Mouse (Mus musculus) kidney, embryonic 14.5 days (tissue): Measurements from ENCODE around the gene Col4a2. TPM values are rescaled to one million over a fixed set of nuclear protein-coding genes. Genes with fewer than 3 reads are reported as not detected.

Experiments used
- ATAC-seq: fragments of 200-750 bp; cut with Nextera tagmentation; 2 replicates; pipeline ENCODE4 v1.8.0; 2017; ENCODE audit warnings: moderate number of reproducible peaks, mild to moderate bottlenecking, moderate TSS enrichment, moderate library complexity; ENCODE audit not compliant: low FRiP score, low TSS enrichment
- H3K27ac ChIP-seq: fragments of 300-500 bp; sonication (generic); 2 replicates; pipeline ENCODE4 v1.5.1; 2014; ENCODE audit warnings: low read depth, mild to moderate bottlenecking, low read length, moderate library complexity, mixed read lengths
- H3K27me3 ChIP-seq: fragments of 300-500 bp; sonication (generic); 2 replicates; pipeline ENCODE4 v1.6.1; 2014; ENCODE audit warnings: mild to moderate bottlenecking, low read length; ENCODE audit not compliant: control insufficient read depth, insufficient read depth
- H3K36me3 ChIP-seq: fragments of 300-500 bp; sonication (generic); 2 replicates; pipeline ENCODE4 v1.6.1; 2014; ENCODE audit warnings: low read length, mixed read lengths; ENCODE audit not compliant: control insufficient read depth, insufficient read depth
- H3K4me1 ChIP-seq: fragments of 300-500 bp; sonication (generic); 2 replicates; pipeline ENCODE4 v1.6.1; 2014; ENCODE audit warnings: low read length, mixed read lengths; ENCODE audit not compliant: control insufficient read depth, insufficient read depth
- H3K4me2 ChIP-seq: fragments of 300-500 bp; sonication (generic); replicated peaks from 2 replicates; pipeline ENCODE4 v1.6.1; 2014; ENCODE audit warnings: low read depth, mild to moderate bottlenecking, low read length
- H3K4me3 ChIP-seq: fragments of 300-500 bp; sonication (generic); 2 replicates; pipeline ENCODE4 v1.5.1; 2014; ENCODE audit warnings: mild to moderate bottlenecking, low read length
- H3K9ac ChIP-seq: fragments of 300-500 bp; sonication (generic); 2 replicates; pipeline ENCODE4 v1.6.1; 2014; ENCODE audit warnings: low read depth, mild to moderate bottlenecking, low read length, moderate library complexity
- H3K9me3 ChIP-seq: fragments of 300-500 bp; sonication (generic); 2 replicates; pipeline ENCODE4 v1.6.1; 2016; ENCODE audit warnings: low read length; ENCODE audit not compliant: control insufficient read depth
- WGBS: fragments of 180-500 bp; shearing (Covaris S2); extraction: QIAGEN DNeasy Blood & Tissue Kit; methylation state at CpG from one replicate; pipeline ENCODE4 v1.1.7; 2014; 5-methylcytosine and 5-hydroxymethylcytosine counted together
- polyA plus RNA-seq: library from polyadenylated mRNA; unstranded; fragments of >200 nt; fragmentation: Nextera tagmentation; extraction: Ambion mirVana; gene quantifications from 2 replicates; pipeline ENCODE4 v1.2.1, GENCODE M21; 2014

The Col4a2 gene
- 45.1 and 82.2 TPM in 2 replicates for polyA plus RNA-seq

DNA sequence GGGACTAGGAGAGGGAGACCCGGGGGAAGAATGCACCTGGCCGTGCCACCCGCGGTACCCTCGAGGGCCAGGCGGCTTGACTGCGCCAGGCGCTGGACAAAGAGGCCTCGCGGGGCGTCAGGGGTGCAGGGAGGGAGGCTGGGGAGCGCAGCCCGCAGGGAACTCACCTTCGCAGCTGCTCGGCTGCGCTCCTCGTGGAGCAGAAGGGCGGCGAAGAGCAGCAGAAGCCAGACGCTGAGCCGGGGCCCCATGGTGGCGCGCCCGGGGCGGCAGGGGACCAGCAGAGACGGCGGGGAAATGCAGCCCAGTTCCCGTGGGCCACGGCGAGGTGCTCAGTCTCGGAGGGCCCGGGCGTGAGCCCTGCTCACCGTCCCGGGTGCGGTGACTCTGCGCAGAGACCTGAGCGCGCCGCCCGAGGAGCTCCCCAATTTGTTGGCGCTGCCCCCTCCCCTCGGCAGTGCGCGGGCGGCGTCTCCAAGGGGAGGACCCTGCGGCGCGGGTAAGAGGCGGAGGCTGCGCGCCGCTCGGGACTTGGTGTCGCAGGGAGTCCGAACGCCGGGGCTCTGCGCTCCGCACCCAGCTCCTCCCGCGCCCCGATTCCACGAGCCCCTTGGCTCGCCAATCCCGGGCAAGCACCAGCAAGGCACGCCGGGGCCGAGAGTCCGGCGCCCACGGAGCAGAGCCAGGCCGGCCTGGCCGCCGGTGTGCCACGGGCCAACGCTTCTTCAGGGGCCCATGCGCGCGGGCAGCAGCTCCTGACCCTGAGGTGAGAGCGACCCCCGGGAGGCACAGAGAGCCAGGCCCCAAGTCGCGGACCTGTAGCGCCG, at the start of gene Col4a2, which contains the start of gene Col4a1:
TSS of gene Col4a2 (plus strand) at position 457 of the 827 bp plus-strand sequence.
TSS of gene Col4a1 (minus strand) at position 478 of the 827 bp plus-strand sequence.
- H3K4me2 ChIP-seq, result peak within 1 kb of the TSS; percentile 82
- ATAC-seq, result peak; percentile 79
- peaks cover 44% of the 10 kb centered on the region for H3K4me1 ChIP-seq
- H3K27ac ChIP-seq, result peak within 1 kb of the TSS; percentile 89
- H3K9me3 ChIP-seq, result no peaks in the 10 kb centered on the region
- under 1% methylated on average over 67 of the region's 87 CpGs for WGBS
- H3K27me3 ChIP-seq, result no peaks in the 10 kb centered on the region
- H3K9ac ChIP-seq, result peak within 1 kb of the TSS; percentile 95
- H3K36me3 ChIP-seq, result peaks cover 10% of the 10 kb centered on the region
- peak within 1 kb of the TSS; percentile 87 for H3K4me3 ChIP-seq

DNA sequence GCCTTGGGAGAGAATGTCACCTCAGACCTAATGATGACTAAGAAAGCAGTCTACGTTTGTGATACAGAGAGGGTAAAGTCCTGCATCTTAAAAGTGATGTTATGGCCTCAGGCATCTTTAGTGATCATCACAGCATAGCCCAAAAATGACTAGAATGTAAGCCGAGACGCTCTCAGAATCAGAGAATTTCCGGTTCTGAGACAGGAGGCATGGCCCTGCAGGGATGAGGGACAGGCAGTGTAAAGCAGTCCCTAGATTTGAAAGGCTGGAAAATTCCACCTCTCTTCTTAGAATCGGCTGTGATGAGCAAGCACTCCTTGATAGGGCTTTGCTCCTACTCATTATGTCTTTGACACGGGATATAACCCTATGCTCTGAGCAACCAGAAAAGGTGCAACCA, 48.8 kb upstream of the Col4a2 start:
- Histone ChIP-seq H3K9ac (no peak overlapping the region), H3K9me3 (no peaks in the 10 kb centered on the region), H3K4me1 (peaks cover 40% of the 10 kb centered on the region), H3K27ac (no peak overlapping the region), H3K36me3 (peaks cover 16% of the 10 kb centered on the region; the same call in 1 of the 2 replicates), H3K4me2 (no peak overlapping the region), H3K27me3 (no peaks in the 10 kb centered on the region), H3K4me3 (no peak overlapping the region)
- ATAC-seq, result no peak
- WGBS, result 75% methylated on average over 6 of the region's 6 CpGs

DNA sequence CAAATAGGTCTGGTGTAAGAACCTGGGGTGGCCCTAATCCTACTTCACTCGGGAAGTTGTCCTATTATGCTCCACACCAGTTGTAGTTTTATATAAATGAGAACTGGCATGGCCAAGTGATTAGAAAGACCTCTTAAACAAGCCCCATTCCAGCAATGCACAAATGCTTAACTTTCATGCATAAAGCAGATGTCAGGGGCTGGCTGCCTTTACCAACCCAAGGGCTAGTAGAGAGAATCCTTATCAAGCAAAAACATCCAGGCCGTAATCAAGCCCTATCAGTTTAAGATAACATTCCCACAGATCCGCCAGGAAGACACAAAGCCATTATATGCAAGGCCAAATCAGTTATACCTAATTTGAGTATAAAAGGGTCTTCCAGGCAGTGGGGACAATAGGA, 46.6 kb upstream of the Col4a2 start:
- no peak for ATAC-seq
- Histone ChIP-seq H3K4me1 (peaks cover 28% of the 10 kb centered on the region; the same call in 1 of the 2 replicates), H3K4me2 (no peak overlapping the region), H3K36me3 (peaks cover 16% of the 10 kb centered on the region; the same call in 1 of the 2 replicates), H3K9me3 (no peaks in the 10 kb centered on the region), H3K27me3 (no peaks in the 10 kb centered on the region), H3K27ac (no peak overlapping the region), H3K4me3 (no peak overlapping the region), H3K9ac (no peak overlapping the region)
- 86% methylated on average over 3 of the region's 3 CpGs for WGBS

DNA sequence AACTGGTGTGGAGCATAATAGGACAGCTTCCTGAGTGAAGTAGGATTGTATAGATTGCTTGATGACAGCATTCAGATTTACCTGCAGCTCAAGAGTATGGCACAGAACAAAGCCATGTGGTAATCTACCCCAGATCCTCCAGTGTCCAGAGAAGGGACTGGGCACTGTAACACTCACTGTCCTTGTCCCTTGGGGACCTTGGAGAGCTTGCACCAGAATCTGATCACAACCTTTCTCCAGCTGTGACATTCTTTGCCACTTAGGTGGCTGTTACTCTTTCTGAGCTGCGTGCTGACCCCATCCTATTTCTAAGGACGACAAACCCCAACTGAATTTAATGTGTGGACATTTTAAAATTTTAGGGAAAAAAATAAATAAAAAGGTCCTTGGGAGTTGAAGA, 46.1 kb upstream of the Col4a2 start:
- peaks cover 16% of the 10 kb centered on the region; the same call in 1 of the 2 replicates for H3K36me3 ChIP-seq
- peaks cover 23% of the 10 kb centered on the region; the same call in 1 of the 2 replicates for H3K4me1 ChIP-seq
- no peak overlapping the region for H3K27ac ChIP-seq
- H3K9ac ChIP-seq, result no peak overlapping the region
- H3K4me3 ChIP-seq, result no peak overlapping the region
- H3K4me2 ChIP-seq, result no peak overlapping the region
- no peaks in the 10 kb centered on the region for H3K27me3 ChIP-seq
- no peaks in the 10 kb centered on the region for H3K9me3 ChIP-seq
- ATAC-seq, result no peak
- WGBS, result 88% methylated on average over 2 of the region's 2 CpGs

DNA sequence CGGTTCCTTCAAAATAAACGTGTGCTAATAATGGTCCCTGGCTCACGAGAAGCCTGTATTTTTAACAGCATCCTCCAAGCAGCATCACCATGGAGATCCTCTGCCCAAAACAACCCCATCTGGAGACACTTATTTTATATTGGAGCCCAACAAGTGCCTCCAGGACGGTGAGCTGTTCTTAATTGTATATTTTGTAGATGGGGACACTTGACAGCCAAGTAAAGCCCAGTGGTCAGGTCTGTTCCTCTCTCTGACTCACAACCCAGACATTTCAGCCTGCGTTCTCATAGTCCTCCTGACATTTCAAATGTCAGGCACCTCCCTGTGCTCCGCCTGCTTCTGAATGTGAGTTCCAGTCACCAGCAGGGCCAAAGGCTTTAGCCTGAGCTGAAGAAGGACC, 43.9 kb upstream of the Col4a2 start:
- Histone ChIP-seq H3K36me3 (peaks cover 16% of the 10 kb centered on the region; the same call in 1 of the 2 replicates), H3K27ac (no peak overlapping the region), H3K9ac (no peak overlapping the region), H3K4me1 (0 out of 2 replicates have a peak, but pooled peaks cover 9% of the 10 kb centered on the region), H3K4me2 (no peak overlapping the region), H3K27me3 (no peaks in the 10 kb centered on the region), H3K4me3 (no peak overlapping the region), H3K9me3 (no peaks in the 10 kb centered on the region)
- 78% methylated on average over 6 of the region's 6 CpGs for WGBS
- no peak for ATAC-seq

DNA sequence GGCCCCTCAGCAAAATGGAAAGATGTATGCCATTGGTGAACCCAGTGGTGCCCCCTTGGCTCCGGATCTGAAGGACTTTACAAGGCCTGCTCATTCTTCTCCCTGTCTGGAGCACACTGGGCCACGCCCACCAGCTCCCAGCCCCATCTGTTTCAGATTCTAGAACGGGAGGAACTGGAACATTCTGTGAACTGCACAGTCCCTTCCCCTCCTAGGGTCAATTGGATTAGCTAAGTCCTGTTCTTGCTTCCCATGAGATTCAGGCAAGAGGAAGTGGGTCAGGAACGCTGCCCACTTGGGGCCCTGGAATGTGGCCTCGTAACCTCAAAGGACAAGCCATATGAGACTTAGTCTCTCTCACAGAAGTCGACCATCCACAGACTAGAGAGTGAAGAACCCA, 41.8 kb upstream of the Col4a2 start:
- peaks cover 12% of the 10 kb centered on the region; the same call in 1 of the 2 replicates for H3K36me3 ChIP-seq
- no peak overlapping the region for H3K4me3 ChIP-seq
- 63% methylated on average over 6 of the region's 6 CpGs for WGBS
- no peak overlapping the region for H3K27ac ChIP-seq
- H3K27me3 ChIP-seq, result no peaks in the 10 kb centered on the region
- H3K4me2 ChIP-seq, result no peak overlapping the region
- no peaks in the 10 kb centered on the region for H3K9me3 ChIP-seq
- H3K4me1 ChIP-seq, result 0 out of 2 replicates have a peak, but pooled peaks cover 10% of the 10 kb centered on the region
- no peak overlapping the region for H3K9ac ChIP-seq
- no peak for ATAC-seq

DNA sequence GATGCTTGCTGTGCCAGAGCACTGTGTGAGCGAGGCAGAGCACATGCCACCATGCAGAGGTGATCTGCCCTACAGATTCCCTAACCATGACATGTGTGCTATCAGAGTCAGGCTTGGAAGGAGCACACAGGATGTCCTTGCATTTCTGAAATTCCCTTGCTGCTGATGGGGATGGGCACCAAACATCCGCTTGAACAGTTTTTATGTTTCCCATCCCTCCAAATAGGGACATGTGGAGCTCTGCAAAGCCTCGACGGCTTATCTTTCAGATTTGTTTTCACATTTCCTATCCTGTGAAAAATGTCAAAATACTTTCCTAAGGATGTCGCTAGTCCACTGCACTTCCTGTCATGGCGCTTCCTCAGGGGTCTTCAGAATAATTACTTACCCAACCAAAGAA, 40.4 kb upstream of the Col4a2 start:
- WGBS, result 70% methylated on average over 6 of the region's 6 CpGs
- H3K4me1 ChIP-seq, result 0 out of 2 replicates have a peak, but pooled peaks cover 10% of the 10 kb centered on the region
- H3K4me2 ChIP-seq, result no peak overlapping the region
- 0 out of 2 replicates have a peak, but pooled peaks have one; percentile 32 for ATAC-seq
- peaks cover 1% of the 10 kb centered on the region; the same call in 1 of the 2 replicates for H3K36me3 ChIP-seq
- no peaks in the 10 kb centered on the region for H3K27me3 ChIP-seq
- no peak overlapping the region for H3K9ac ChIP-seq
- H3K4me3 ChIP-seq, result no peak overlapping the region
- H3K9me3 ChIP-seq, result no peaks in the 10 kb centered on the region
- no peak overlapping the region for H3K27ac ChIP-seq

DNA sequence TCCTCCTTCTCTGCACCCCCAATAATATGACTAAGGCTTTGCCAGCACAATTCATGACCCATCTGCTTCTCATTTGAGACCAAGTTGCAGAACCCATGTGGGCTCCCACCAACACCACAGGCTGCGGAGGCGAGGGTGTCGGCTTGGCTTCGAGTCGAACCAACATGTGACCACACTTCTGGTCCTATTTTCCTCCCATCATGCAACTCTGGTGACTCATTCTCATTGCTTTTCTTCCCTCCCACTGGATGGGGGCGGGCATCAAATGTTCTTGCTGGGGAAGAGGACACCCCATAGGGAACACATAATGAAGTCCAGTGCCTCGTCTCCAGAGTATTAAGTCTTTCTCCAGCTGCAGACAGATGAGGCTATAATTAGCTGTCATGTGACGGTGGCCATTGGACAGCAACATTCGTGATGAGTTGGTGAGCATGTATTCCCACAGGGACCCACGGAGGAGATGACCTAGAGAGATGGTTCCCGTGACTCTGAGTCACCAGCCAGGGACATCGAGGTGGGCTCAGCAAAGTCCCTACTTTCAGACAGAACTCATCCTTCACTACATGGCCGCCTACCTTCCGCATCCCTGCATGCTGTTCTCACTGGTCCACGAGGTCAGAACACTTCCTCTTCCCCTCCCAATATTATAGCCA, 39.0 kb upstream of the Col4a2 start:
- no peak overlapping the region for H3K4me2 ChIP-seq
- no peak overlapping the region for H3K4me3 ChIP-seq
- 89% methylated on average over 15 of the region's 15 CpGs for WGBS
- H3K27me3 ChIP-seq, result no peaks in the 10 kb centered on the region
- H3K36me3 ChIP-seq, result no peaks in the 10 kb centered on the region; the same call in 1 of the 2 replicates
- H3K27ac ChIP-seq, result no peak overlapping the region
- H3K9ac ChIP-seq, result no peak overlapping the region
- peaks cover 21% of the 10 kb centered on the region for H3K4me1 ChIP-seq
- no peaks in the 10 kb centered on the region for H3K9me3 ChIP-seq
- no peak for ATAC-seq
